Mouse (Mus musculus) brain, embryonic 14.5 days (tissue): ENCODE results near the gene Gm29110. TPM values are rescaled to one million over a fixed set of nuclear protein-coding genes. Genes with fewer than 3 reads are reported as not detected.
"Not testable (repeated sequence)": the region's sequence is repeated elsewhere in the genome, so short reads cannot be mapped to it uniquely, and the experiment has no call there.

ENCODE experiments used
- DNase-seq: peaks from one replicate; pipeline ENCODE4 v3.0.0-alpha.2; 2011; ENCODE audit warnings: low read depth
- polyA plus RNA-seq: library from polyadenylated mRNA; depleted of rRNA; stranded (reverse); fragments of >200 nt; gene quantifications from 2 replicates; pipeline ENCODE4 v1.2.3, GENCODE M21; 2012; rRNA removed

The Gm29110 gene
- polyA plus RNA-seq = not detected in 2 replicates

GRCm38 (mm10) chrY:74470231-74470630, at the start of gene Gm29110:
Gene Gm29110, plus strand, starts transcription at chrY:74470531.
- DNase-seq = not testable (repeated sequence)

Other genes with a start within 250 kb of the Gm29110 start
- gene Gm21913, start 153.4 kb downstream of the Gm29110 start, polyA plus RNA-seq = not detected in 2 replicates